Mouse (Mus musculus) liver, embryonic 13.5 days (tissue): ENCODE measurements at regions not wholly inside any gene's neighbourhood (a gene's known extent, or its start where the extent isn't known, plus 50 kb on each side); places are given as distances from the start of the nearest gene placed in this dataset.
"Not testable (repeated sequence)": the region's sequence is repeated elsewhere in the genome, so short reads cannot be mapped to it uniquely, and the experiment has no call there.

Experiments
- ATAC-seq: fragments of 200-750 bp; cut with Nextera tagmentation; 2 replicates; pipeline ENCODE4 v1.8.0; 2017; ENCODE audit warnings: low read depth, mild to moderate bottlenecking, moderate number of reproducible peaks, moderate library complexity
- DNase-seq: peaks from one replicate; pipeline ENCODE4 v3.0.0; 2022
- H3K27ac ChIP-seq: fragments of 300-500 bp; sonication (generic); 2 replicates; pipeline ENCODE4 v1.5.1; 2015; ENCODE audit warnings: moderate library complexity, mild to moderate bottlenecking, inconsistent platforms
- H3K27me3 ChIP-seq: fragments of 300-500 bp; sonication (generic); 2 replicates; pipeline ENCODE4 v1.6.1; 2015; ENCODE audit warnings: mild to moderate bottlenecking, inconsistent platforms
- H3K36me3 ChIP-seq: fragments of 300-500 bp; sonication (generic); 2 replicates; pipeline ENCODE4 v1.6.1; 2015; ENCODE audit warnings: mild to moderate bottlenecking, inconsistent platforms
- H3K4me1 ChIP-seq: fragments of 300-500 bp; sonication (generic); replicated peaks from 2 replicates; pipeline ENCODE4 v1.6.1; 2015; ENCODE audit warnings: inconsistent platforms
- H3K4me2 ChIP-seq: fragments of 300-500 bp; sonication (generic); 2 replicates; pipeline ENCODE4 v1.6.1; 2015; ENCODE audit warnings: inconsistent platforms, mild to moderate bottlenecking, moderate library complexity
- H3K4me3 ChIP-seq: fragments of 300-500 bp; sonication (generic); replicated peaks from 2 replicates; pipeline ENCODE4 v1.5.1; 2015; ENCODE audit warnings: mild to moderate bottlenecking, inconsistent platforms
- H3K9ac ChIP-seq: fragments of 300-500 bp; sonication (generic); 2 replicates; pipeline ENCODE4 v1.6.1; 2015; ENCODE audit warnings: mild to moderate bottlenecking, inconsistent platforms
- H3K9me3 ChIP-seq: fragments of 300-500 bp; sonication (generic); replicated peaks from 2 replicates; pipeline ENCODE4 v1.6.1; 2016; ENCODE audit warnings: inconsistent platforms
- WGBS: fragments of 180-500 bp; shearing (Covaris S2); methylation state at CpG from one replicate; pipeline ENCODE4 v1.1.7; 2015; ENCODE audit not compliant: insufficient replicate concordance; 5-methylcytosine and 5-hydroxymethylcytosine counted together

DNA sequence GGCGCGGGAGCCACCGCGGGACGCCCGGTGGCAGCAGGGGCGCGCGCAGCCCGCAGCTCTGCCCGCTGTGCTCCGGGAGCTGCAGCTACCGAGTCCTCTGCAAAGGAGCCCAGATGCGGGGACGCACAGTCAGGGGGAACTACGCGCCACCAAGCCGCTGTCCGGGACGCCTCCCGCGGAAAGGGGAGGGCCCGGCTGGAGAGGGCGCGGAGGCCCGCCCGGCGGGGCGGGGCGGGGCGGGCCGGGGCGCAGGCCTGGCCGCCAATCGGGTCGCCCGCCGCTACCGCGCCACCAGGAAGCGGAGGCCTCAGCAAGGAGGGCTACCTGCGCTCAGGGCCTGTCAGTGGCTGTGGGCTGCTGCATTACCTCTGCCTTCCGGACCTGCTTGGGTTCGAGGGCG lies 1156.9 kb downstream of the Gm10330 start:
- not testable (repeated sequence) for H3K4me3 ChIP-seq, H3K4me2 ChIP-seq, H3K9me3 ChIP-seq, H3K9ac ChIP-seq, H3K27ac ChIP-seq, H3K36me3 ChIP-seq, H3K27me3 ChIP-seq, H3K4me1 ChIP-seq, ATAC-seq
- WGBS = no CpG with 5 or more reads among the region's 45 CpGs
- DNase-seq = peak; percentile 7
